Mouse (Mus musculus) olfactory bulb, adult 2 months (tissue): Measurements from ENCODE around the gene Lce1c.

Experiments used
- CTCF ChIP-seq: fragments of 200-500 bp; IDR thresholded peaks from 2 replicates; pipeline ENCODE4 v1.5.1; 2012; ENCODE audit warnings: low read depth, mild to moderate bottlenecking, low read length, moderate library complexity; ENCODE audit not compliant: insufficient read depth
- POLR2A ChIP-seq: fragments of 200-500 bp; IDR thresholded peaks from 2 replicates; pipeline ENCODE4 v1.6.1; 2012; ENCODE audit warnings: mild to moderate bottlenecking, low read depth, low read length, moderate library complexity; ENCODE audit not compliant: insufficient read depth

DNA sequence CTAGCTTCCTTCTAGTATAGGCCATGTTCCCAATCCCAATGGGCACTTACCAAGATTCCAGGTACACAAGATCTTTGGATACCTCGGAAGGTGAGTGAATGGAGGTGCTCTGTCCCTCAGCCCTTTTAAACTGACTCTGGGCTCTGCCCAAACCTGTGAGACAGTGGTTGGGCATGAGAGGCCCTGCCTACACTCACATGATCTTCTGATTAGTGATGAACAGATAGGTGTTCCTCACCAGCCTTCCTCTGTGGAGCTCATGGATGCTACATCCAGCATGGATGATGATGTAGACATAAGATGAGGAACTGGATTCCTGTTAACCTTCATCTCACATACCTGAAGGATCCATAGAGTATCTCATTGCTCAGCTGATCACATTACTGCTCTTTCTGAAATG is 30.8 kb upstream of the Lce1c start, which contains the start of gene Lce1a1:
- TF ChIP-seq CTCF (no peak), POLR2A (no peak)
